Mouse (Mus musculus): ENCODE data around the gene Sptan1. TPM values are rescaled to one million over a fixed set of nuclear protein-coding genes. Genes with fewer than 3 reads are reported as not detected.

Sptan1 gene
- 855 and 873 TPM in 2 replicates for polyA plus RNA-seq (2012; rRNA removed)

DNA sequence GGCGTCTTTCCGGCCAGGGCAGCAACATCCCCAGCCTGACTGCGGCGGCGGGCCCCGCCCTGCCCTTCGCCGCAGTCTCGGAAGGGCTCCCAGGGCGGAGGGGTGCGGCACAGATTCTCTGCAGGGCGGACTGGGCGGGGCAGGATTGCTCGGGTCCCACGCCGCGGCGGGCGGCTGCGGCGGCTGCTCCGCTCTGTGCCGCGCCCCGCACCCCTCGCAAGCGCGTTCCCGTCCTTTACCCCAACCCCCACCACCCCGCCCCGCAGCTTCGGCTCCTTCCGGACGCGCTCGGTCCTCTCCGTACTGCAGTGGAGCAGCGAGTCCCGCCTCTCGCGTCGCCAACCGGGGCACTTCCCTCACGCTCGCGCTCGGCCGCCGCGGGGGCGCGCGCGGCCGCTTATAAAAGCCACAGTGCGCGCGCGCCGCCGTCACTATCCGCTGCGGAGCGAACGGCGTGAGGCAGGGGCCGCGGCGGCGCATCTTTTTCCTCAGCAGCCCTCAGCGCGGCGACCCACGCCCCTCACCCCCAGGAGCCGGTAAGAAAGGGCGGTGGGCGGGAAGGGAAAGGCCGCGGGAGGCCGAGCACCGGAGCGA is at the start of gene Sptan1:
TSS of gene Sptan1 (plus strand) at position 311 of the 594 bp plus-strand sequence.

DNA sequence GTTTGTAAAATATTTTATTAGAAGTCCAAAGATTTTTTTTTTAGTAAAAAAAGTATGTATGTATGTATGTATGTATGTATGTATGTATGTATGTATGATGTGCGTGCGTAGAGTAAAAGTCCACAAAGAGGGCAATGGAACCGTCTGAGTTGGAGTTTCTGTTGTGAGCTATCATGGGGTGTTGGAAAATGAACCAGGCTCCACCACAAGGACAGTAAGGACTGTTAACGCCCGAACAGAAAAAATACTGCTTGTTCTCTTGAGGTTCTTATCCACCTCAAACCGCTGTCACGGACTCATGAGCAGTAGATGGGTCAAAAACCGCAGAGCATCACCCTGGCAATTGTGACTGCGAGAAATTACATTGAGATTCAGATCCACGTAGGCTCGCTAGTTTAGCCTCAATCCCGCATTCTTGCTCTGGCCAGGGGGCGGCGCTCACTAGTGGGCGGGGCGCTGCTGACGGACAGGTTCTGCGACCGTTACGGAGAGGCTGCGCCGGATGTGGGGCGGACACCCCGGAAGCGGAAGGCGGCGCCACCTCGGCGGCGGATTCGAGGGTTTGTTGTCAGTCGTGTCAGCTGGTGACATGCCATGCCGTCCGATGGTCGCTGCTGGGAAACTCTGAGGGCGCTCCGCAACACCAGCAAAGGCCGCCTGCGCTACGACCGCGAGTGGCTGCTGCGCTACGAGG is 30.3 kb upstream of the Sptan1 start, which contains the start of gene Gle1:
TSS of gene Gle1 (plus strand) at position 521 of the 694 bp plus-strand sequence.

DNA sequence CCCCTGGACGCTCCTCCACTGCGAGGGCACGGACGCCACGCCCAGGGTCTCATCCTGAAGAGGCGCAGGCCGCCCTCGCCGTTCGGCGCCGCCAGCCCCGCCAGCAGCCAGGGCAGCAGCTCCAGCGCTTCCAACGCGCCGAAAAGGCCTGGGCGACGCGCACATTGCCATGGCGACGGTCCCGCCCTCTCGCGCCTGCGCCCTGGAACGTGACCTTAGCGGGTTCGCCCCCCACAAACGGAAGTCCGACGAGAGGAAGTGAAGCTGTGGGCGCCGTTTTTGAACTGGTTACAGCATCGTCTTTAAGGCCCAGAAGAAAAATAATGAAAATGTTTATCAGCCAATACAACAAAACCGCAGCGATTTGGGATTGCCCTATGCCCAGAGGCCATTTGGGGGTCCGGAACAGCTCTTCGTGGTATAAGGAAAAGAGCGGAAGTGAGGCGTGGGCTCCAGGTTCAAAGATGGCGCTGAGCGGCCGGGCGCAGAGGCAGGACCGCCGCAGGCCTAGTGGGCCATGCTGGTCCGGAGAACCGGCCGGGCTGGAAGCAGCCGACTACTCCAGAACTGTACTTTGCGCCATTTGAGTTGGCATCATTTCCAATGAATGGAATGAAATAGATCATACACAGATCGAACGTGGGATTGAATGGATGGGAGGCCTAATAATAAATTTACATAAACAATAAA is 83.5 kb downstream of the Sptan1 start, which contains the start of gene Wdr34:
TSS of gene Wdr34 (minus strand) at position 183 of the 690 bp plus-strand sequence.

DNA sequence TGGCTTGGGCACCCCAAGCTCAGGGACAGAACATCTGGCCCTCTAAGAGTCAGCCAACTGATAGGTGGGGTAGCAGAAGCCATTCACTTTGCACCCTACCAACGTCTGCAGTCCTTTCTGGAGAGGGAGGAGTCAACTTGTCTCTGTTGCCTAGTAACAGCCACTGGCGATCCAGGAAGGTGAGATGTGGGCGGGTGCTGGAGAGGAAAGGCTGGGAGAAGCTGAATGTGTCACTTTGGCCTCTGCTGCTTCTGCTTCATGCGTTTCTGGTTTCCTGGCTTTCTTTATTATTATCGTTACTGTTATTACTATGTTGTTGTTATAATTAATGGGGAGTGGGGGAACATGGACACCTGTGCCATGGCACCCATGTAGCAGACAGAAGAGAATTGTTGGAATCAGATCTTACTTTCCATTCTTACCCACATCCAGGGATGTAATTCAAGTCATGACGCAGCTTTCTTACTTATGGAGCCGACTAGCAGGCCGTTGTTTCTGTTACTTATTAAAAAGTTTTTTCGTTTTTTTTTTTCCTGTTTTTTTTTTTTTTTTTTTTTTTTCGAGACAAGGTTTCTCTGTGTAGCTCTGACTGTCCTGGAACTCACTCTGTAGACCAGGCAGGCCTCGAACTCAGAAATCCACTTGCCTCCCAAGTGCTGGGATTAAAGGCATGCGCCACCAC is 92.0 kb downstream of the Sptan1 start, which contains the start of gene Set:
TSS of gene Set (plus strand) at position 156 of the 682 bp plus-strand sequence.

DNA sequence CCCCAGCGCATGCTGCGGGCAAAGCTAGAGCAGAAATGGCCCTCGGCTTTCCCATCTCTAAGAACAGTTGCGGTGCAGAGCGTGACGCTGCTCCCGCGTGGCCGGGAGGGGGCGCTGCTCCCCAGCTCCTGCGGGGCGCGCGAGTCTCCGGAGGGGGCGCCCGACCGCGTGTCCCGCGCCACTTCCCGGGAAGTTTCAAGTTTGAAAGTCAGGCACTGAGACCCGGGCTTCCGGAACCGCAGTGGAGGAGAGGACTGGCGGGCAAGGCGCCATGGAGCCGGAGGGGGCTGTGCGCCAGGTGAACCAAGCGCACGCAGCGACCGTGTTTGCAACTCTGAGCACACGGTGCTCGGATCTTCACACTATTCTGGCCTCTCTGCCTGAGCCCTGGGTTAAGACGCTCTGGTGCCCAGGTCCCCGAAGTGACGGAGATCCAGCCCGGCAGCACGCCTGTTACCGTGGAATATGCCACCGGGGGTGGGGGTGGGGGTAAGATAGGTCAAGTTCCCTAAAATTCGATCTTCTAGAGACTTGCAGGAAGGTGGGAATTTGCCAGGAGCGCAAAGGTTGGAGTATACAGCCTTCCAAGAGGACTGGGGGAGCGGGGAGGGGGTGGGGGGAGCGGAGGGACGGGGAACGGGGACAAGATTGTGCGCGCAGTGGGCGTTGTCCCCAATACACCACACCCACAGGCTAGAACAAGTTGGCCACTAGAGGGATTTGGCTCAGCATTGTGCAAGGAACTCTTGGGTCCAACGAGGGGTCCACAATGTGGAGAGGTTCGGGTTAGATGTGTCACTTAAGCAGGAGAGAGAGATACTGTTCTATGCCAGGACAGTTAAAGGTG is 112.4 kb downstream of the Sptan1 start, which contains the start of gene Pkn3:
TSS of gene Pkn3 (plus strand) at position 183 of the 847 bp plus-strand sequence.

Other genes starting within 250 kb of the Sptan1 start
- gene Gm13420, start 213.9 kb upstream of the Sptan1 start, polyA plus RNA-seq (2012; rRNA removed) = 0.32 and 0.35 TPM in 2 replicates
- not detected in 2 replicates for gene Gm13547, start 206.2 kb upstream of the Sptan1 start, polyA plus RNA-seq (2012; rRNA removed)
- gene Coq4, start 178.1 kb upstream of the Sptan1 start, polyA plus RNA-seq (2012; rRNA removed) = 39.2 and 42.0 TPM in 2 replicates
- 33.6 and 35.1 TPM in 2 replicates for gene Trub2, start 177.1 kb upstream of the Sptan1 start, polyA plus RNA-seq (2012; rRNA removed)
- gene Slc27a4, start 162.9 kb upstream of the Sptan1 start, polyA plus RNA-seq (2012; rRNA removed) = 73.3 and 74.1 TPM in 2 replicates
- 64.7 and 70.3 TPM in 2 replicates for gene Urm1, start 145.5 kb upstream of the Sptan1 start, polyA plus RNA-seq (2012; rRNA removed)
- 16.8 and 17.5 TPM in 2 replicates for gene Cercam, start 96.4 kb upstream of the Sptan1 start, polyA plus RNA-seq (2012; rRNA removed)
- 105 and 107 TPM in 2 replicates for gene Odf2, start 76.3 kb upstream of the Sptan1 start, polyA plus RNA-seq (2012; rRNA removed)
- gene Gle1, start 30.1 kb upstream of the Sptan1 start, polyA plus RNA-seq (2012; rRNA removed) = 50.9 and 59.4 TPM in 2 replicates
- 78.0 and 78.2 TPM in 2 replicates for gene Wdr34, start 83.3 kb downstream of the Sptan1 start, polyA plus RNA-seq (2012; rRNA removed)
- 240 and 244 TPM in 2 replicates for gene Set, start 91.8 kb downstream of the Sptan1 start, polyA plus RNA-seq (2012; rRNA removed)
- 2.5 and 3.6 TPM in 2 replicates for gene Pkn3, start 112.1 kb downstream of the Sptan1 start, polyA plus RNA-seq (2012; rRNA removed)
- gene Zdhhc12, start 128.1 kb downstream of the Sptan1 start, polyA plus RNA-seq (2012; rRNA removed) = 33.2 and 34.5 TPM in 2 replicates
- 85.6 and 91.8 TPM in 2 replicates for gene Zer1, start 159.0 kb downstream of the Sptan1 start, polyA plus RNA-seq (2012; rRNA removed)
- 65.5 and 66.5 TPM in 2 replicates for gene Tbc1d13, start 168.2 kb downstream of the Sptan1 start, polyA plus RNA-seq (2012; rRNA removed)
- 19.5 and 22.3 TPM in 2 replicates for gene Endog, start 205.9 kb downstream of the Sptan1 start, polyA plus RNA-seq (2012; rRNA removed)
- gene Spout1, start 212.9 kb downstream of the Sptan1 start, polyA plus RNA-seq (2012; rRNA removed) = 49.3 and 50.9 TPM in 2 replicates
- gene Kyat1, start 240.3 kb downstream of the Sptan1 start, polyA plus RNA-seq (2012; rRNA removed) = 28.2 and 29.4 TPM in 2 replicates